Mouse (Mus musculus): ENCODE data around the gene Gpx1. TPM values are rescaled to one million over a fixed set of nuclear protein-coding genes. Genes with fewer than 3 reads are reported as not detected.

Gpx1 gene
- 247 TPM for total RNA-seq (2023)

DNA sequence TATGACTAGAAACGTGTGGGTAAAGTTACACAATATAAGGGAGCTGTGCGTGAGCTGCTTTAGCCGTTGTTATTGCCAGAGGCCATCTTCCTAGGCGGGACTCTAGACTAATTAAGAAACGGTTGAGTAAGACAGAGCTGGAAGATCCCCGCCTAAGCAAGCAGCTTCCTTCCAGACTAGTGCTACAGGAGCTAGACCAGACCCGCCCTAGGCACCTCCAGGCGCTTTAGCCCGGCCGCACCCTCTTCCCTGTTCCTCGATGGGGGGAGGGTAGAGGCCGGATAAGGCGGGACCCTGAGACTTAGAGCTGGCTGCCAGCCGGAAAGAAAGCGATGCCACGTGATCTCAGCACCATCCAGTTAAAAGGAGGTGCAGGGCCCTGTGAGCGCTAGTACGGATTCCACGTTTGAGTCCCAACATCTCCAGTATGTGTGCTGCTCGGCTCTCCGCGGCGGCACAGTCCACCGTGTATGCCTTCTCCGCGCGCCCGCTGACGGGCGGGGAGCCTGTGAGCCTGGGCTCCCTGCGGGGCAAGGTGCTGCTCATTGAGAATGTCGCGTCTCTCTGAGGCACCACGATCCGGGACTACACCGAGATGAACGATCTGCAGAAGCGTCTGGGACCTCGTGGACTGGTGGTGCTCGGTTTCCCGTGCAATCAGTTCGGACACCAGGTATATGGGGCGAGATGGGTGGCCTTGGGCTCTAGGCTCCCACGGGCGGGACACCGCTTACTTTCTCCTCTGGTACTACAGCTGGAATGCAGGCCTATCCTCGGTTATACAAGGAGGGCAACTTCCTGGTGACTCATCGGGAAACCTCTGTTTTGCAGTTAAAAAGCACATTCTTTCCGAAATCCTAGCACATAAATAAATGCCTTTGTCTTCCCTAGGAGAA lies at the start of gene Gpx1:
TSS of gene Gpx1 (plus strand) at position 18 of the 896 bp plus-strand sequence.

GRCm38 (mm10) chr9:108290016-108290750 lies 48.5 kb upstream of the Gpx1 start, which contains the start of gene Nicn1:
Gene Nicn1 (plus strand): TSS chr9:108290429.

GRCm38 (mm10) chr9:108296453-108297355 lies 42.0 kb upstream of the Gpx1 start, which contains the start of gene Amt:
Gene Amt (plus strand): TSS chr9:108296853.

DNA sequence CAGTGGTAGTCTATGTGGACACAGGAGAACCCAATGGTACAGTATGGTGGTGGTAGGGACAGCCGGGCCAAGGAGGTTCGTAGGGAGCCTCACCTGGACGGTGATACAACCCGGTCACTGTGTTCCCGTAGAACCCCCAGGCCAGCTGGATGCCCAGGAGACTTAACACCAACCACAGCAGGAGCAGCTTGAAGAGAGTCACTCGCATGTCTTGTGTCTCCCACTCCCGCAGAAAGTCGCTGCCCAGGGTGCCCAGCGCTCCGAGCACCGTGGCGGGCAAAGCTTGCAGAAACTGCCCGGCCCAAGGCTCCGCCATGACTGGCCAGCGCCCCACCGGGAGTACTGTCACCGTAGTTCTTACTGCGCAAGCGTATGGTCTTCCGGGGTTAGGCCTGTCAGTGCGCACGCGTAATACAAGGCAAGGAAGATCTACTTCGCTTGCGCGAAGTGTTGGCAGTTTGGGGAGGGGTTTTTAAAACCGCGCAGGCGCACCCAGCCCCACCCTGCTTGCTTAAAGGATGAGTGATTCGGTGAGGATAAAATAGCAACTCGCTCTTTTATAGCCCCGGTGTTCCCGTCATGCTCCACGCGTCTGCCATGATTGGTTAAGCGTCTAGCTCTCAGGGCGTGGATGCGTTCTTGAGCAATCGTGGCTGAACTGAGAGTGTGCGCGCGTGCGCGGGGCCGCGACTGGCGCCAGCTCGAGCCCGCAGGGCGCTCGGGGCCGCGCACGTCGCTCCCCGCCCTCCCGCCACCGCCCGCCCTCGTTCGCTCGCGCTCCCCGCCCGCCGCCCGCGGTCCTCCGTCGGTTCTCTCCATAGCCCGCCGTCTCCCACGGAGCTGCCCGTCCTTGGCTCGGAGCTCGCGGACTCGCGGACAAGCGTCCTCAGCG lies 32.8 kb upstream of the Gpx1 start, which contains the start of the genes Rhoa and Tcta:
TSS of gene Rhoa (plus strand) at position 501 of the 892 bp plus-strand sequence.
TSS of gene Tcta (minus strand) at position 532 of the 892 bp plus-strand sequence.

GRCm38 (mm10) chr9:108347540-108348289 lies 9.0 kb downstream of the Gpx1 start, which contains the start of gene Usp4:
Gene Usp4 (plus strand): TSS chr9:108347853.

Other genes with a start within 250 kb of the Gpx1 start
- 110 TPM for gene Apeh, start 244.3 kb upstream of the Gpx1 start, total RNA-seq (2023)
- 1.1 TPM for gene Bsn, start 148.5 kb upstream of the Gpx1 start, total RNA-seq (2023)
- 28.7 TPM for gene Dag1, start 74.9 kb upstream of the Gpx1 start, total RNA-seq (2023)
- gene Nicn1, start 48.5 kb upstream of the Gpx1 start, total RNA-seq (2023) = 4.9 TPM
- 1.7 TPM for gene Amt, start 42.0 kb upstream of the Gpx1 start, total RNA-seq (2023)
- 361 TPM for gene Rhoa, start 32.8 kb upstream of the Gpx1 start, total RNA-seq (2023)
- gene Tcta, start 32.7 kb upstream of the Gpx1 start, total RNA-seq (2023) = 9.9 TPM
- 140 TPM for gene Usp4, start 8.9 kb downstream of the Gpx1 start, total RNA-seq (2023)
- gene 1700102P08Rik, start 53.9 kb downstream of the Gpx1 start, total RNA-seq (2023) = 6.2 TPM
- gene Ccdc36, start 89.6 kb downstream of the Gpx1 start, total RNA-seq (2023) = not detected
- not detected for gene BC048562, start 97.6 kb downstream of the Gpx1 start, total RNA-seq (2023)
- 25.0 TPM for gene Ccdc71, start 121.6 kb downstream of the Gpx1 start, total RNA-seq (2023)
- gene Klhdc8b, start 122.7 kb downstream of the Gpx1 start, total RNA-seq (2023) = 4.3 TPM
- 2.4 TPM for gene Lamb2, start 140.8 kb downstream of the Gpx1 start, total RNA-seq (2023)
- 305 TPM for gene Usp19, start 151.7 kb downstream of the Gpx1 start, total RNA-seq (2023)
- 180 TPM for gene Qars, start 168.8 kb downstream of the Gpx1 start, total RNA-seq (2023)
- 222 TPM for gene Qrich1, start 177.9 kb downstream of the Gpx1 start, total RNA-seq (2023)
- gene Impdh2, start 221.4 kb downstream of the Gpx1 start, total RNA-seq (2023) = 204 TPM
- gene Ndufaf3, start 228.5 kb downstream of the Gpx1 start, total RNA-seq (2023) = 18.4 TPM
- gene Dalrd3, start 231.0 kb downstream of the Gpx1 start, total RNA-seq (2023) = 48.9 TPM
- 30.9 TPM for gene Wdr6, start 239.8 kb downstream of the Gpx1 start, total RNA-seq (2023)